Mouse (Mus musculus): ENCODE results near the gene Spopl. TPM values are rescaled to one million over a fixed set of nuclear protein-coding genes. Genes with fewer than 3 reads are reported as not detected.
A peak's percentile ranks its signal among the peaks of the same experiment; 100 is the strongest.
"Not testable (repeated sequence)": the region's sequence is repeated elsewhere in the genome, so short reads cannot be mapped to it uniquely, and the experiment has no call there.

The Spopl gene
- 10 to 100 TPM; 20.0 to 23.3 TPM for total RNA-seq (2021)
- long read RNA-seq, experiment 1, full-length matches to known transcripts, result 5 of 11 reads
- long read RNA-seq, experiment 1, partial matches to known transcripts, result 0 of 11 reads
- long read RNA-seq, experiment 1, other reads (novel, unspliced or antisense), result 6 of 11 reads
- long read RNA-seq, experiment 2, full-length matches to known transcripts, result 8 of 16 reads
- long read RNA-seq, experiment 2, partial matches to known transcripts, result 1 of 16 reads
- long read RNA-seq, experiment 2, other reads (novel, unspliced or antisense), result 7 of 16 reads

- peak; percentile 59 to 87 for DNase-seq (ENCODE audit: low spot score in 2 of 2)
These were observed at the start of gene Spopl for GRCm38 (mm10) chr2:23571302-23572156. Spopl (minus strand) TSS chr2:23572106.

DNA sequence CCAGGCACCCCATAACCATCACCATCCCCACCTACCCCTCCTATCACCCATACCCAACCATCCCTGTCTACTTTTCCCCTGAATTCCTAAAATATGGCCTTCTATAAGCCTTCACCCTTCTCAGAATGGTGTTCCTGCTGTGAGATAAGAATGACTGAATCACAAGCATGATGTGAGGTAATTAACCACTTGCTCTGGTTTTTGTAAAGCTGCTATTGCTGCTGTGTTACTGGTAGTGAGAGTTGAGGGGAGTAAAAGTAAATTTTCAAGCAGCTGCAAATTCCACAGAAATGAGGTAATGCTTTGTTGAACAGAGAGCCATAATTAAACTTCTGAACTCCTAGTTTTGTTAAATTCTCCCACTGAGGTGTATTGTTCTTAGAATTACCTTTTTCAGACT is 48.2 kb upstream of the Spopl start:
- DNase-seq (ENCODE audit: low spot score in 2 of 2), result no peak

DNA sequence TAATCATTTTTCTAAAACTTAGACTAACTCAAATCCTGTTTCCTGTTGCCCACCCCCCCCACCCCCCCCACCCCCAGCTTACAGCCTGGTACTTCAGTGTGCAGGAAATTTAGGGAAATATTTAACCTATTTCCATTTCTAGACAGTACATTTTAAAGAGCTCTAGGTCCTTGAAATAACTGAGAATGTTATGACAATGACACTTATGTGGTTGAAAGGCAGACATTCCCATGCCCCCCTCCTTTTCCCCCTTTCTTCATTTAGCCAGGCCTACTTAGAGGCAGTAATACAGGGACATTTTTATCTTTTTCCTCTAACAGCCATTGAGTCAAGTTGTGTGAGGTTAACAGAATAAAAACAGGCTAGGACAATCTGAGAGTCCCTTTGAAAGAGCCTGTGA is 46.1 kb upstream of the Spopl start:
- DNase-seq (ENCODE audit: low spot score in 2 of 2), result no peak

GRCm38 (mm10) chr2:23605391-23605790 is 33.5 kb upstream of the Spopl start:
- DNase-seq (ENCODE audit: low spot score in 2 of 2), result no peak

- no peak for DNase-seq (ENCODE audit: low spot score in 2 of 2)
These were observed 16.9 kb upstream of the Spopl start for GRCm38 (mm10) chr2:23588769-23589168.

DNA sequence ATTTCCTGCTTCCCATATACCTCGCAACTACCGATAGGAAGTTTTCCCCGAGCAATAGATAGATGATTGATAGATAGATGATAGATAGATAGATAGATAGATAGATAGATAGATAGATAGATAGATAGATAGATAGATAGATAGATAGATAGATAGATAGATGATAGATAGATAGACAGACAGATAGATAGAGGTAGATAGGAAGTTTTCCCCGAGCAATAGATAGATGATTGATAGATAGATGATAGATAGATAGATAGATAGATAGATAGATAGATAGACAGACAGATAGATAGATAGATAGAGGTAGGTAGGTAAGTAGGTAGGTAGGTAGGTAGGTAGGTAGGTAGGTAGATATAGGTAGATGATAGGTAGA is 239 bp upstream of the Spopl start:
- DNase-seq (ENCODE audit: low spot score in 2 of 2), result not testable (repeated sequence)

GRCm38 (mm10) chr2:23570563-23570962 is 1.3 kb downstream of the Spopl start:
- DNase-seq (ENCODE audit: low spot score in 2 of 2), result no peak

- DNase-seq (ENCODE audit: low spot score in 2 of 2), result no peak
These were observed 3.1 kb downstream of the Spopl start for GRCm38 (mm10) chr2:23568775-23569174.

- no peak for DNase-seq (ENCODE audit: low spot score in 2 of 2)
These were observed 6.7 kb downstream of the Spopl start for GRCm38 (mm10) chr2:23565081-23565801.

GRCm38 (mm10) chr2:23562898-23563297 is 9.0 kb downstream of the Spopl start:
- no peak for DNase-seq (ENCODE audit: low spot score in 2 of 2)

- DNase-seq (ENCODE audit: low spot score in 2 of 2), result no peak
These were observed 12.7 kb downstream of the Spopl start for GRCm38 (mm10) chr2:23559186-23559585.

- no peak for DNase-seq (ENCODE audit: low spot score in 2 of 2)
These were observed 20.7 kb downstream of the Spopl start for GRCm38 (mm10) chr2:23551235-23551634.

- no peak for DNase-seq (ENCODE audit: low spot score in 2 of 2)
These were observed 24.7 kb downstream of the Spopl start for GRCm38 (mm10) chr2:23547220-23547619.

GRCm38 (mm10) chr2:23539967-23540366 is 31.9 kb downstream of the Spopl start:
- DNase-seq (ENCODE audit: low spot score in 2 of 2), result no peak

DNA sequence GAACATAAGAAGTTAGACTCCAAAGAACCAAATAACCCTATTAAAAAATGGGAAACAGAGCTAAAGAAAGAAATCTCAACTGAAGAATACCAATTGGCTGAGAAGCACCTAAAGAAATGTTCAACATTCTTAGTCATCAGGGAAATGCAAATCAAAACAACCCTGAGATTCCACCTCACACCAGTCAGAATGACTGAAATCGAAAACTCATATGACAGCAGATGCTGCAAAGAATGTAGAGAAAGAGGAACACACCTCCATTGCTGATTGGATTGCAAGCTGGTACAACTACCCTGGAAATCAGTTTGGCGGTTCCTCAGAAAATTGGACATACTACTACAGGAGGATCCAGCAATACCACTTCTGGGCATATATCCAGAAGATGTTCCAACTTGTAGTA is 44.2 kb downstream of the Spopl start:
- not testable (repeated sequence) for DNase-seq (ENCODE audit: low spot score in 2 of 2)

DNA sequence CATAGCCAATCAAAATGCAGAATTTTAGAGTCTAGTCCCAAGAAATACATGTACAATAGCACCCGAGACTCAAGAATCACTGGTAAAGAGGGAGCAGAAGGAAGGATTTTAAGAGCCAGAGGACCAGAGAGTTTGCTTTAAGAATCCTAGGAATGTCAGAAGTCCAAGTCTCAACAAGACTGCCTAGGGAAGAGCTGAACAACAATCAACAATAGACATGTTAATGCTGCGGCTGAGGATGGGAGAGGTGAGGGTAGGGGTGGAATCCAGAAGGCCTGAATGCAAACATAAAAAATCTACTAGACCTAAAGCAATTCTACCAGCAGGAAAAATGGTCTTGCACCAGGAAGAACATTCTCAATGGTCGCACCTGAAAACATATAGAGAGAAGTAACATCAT is 66.8 kb downstream of the Spopl start:
- no peak for DNase-seq (ENCODE audit: low spot score in 2 of 2)

- no peak for DNase-seq (ENCODE audit: low spot score in 2 of 2)
These were observed 90.2 kb downstream of the Spopl start for GRCm38 (mm10) chr2:23481715-23482114.

GRCm38 (mm10) chr2:23467471-23467870 is 104.4 kb downstream of the Spopl start:
- no peak for DNase-seq (ENCODE audit: low spot score in 2 of 2)

GRCm38 (mm10) chr2:23457452-23457851 is 114.5 kb downstream of the Spopl start:
- DNase-seq (ENCODE audit: low spot score in 2 of 2), result no peak
